Mouse (Mus musculus) liver, adult (tissue): ENCODE results near the gene N4bp2l2.

Experiments used
- GATA4 ChIP-seq: IDR thresholded peaks from 2 replicates; pipeline ENCODE4 v1.6.1; 2014; ENCODE audit warnings: mild to moderate bottlenecking, low read length; ENCODE audit not compliant: insufficient replicate concordance

The N4bp2l2 gene

GRCm38 (mm10) chr5:150559519-150560103, 106.4 kb downstream of the N4bp2l2 start:
- no peak for TF ChIP-seq GATA4
